Mouse (Mus musculus): ENCODE measurements around the gene Lgr4. TPM values are rescaled to one million over a fixed set of nuclear protein-coding genes. Genes with fewer than 3 reads are reported as not detected.

The Lgr4 gene
- 0.27 TPM for polyA plus RNA-seq (2017; shearing (Covaris generic))

DNA sequence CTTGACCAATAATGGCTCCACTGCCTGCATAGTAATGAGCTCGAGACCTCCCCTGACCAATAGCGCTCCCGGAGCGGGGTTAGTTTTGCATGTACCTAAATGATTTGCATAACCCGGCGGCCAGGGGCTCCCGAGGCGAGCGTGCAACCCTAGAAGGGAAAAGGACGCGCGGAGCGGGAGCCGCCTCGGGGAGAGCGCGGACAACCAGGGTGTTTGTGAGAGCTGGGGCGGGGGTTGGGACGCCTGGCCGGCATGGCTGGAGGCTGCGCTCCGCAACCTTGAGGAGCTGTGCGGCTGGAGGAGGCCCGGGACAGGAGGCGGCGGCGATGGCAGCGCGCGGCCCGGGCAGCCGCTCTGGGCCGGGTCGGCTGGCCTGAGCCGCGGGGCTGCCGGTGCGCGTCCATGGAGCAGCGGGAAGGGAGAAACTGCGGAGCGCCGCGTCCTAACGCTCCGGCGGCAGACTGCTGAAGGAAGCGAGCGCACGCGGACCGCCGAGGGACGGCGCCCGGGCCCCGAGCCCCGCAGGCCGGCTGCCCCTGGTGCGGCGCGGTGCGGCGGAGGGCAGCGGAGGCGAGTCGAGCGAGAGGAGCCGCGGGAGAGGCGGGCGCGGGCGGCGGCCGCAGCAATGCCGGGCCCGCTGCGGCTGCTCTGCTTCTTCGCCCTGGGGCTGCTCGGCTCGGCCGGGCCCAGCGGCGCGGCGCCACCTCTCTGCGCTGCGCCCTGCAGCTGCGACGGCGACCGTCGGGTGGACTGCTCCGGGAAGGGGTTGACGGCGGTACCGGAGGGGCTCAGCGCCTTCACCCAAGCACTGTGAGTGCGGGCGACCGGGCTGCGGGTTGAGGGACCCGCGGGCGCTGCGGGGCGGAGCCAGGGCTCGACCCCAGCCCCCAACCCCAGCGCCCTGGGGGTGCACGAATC, at the start of gene Lgr4:
Lgr4 (plus strand) TSS at position 152 of the 918 bp plus-strand sequence.

DNA sequence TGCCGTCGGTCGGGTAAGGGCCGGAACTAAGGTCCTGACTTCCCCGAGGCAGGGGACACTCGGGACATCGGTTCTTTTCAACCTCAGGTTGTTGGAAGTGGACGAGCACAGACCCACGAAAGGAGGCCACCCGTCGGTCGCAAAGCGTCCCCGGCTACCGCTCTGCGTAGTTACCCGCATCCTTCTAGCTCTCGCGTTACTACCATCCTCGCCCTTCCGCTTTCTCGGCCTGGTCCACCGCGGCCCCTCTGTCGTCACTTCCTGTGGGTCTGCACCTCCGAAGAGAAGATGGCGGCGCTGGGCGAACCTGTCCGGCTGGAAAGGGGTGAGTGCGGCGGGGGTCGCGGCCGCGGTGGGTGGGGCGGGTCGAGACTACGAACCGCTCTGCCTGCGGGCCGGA, 26.9 kb upstream of the Lgr4 start, which contains the start of gene Lin7c:
Lin7c (plus strand) TSS at position 257 of the 400 bp plus-strand sequence.

DNA sequence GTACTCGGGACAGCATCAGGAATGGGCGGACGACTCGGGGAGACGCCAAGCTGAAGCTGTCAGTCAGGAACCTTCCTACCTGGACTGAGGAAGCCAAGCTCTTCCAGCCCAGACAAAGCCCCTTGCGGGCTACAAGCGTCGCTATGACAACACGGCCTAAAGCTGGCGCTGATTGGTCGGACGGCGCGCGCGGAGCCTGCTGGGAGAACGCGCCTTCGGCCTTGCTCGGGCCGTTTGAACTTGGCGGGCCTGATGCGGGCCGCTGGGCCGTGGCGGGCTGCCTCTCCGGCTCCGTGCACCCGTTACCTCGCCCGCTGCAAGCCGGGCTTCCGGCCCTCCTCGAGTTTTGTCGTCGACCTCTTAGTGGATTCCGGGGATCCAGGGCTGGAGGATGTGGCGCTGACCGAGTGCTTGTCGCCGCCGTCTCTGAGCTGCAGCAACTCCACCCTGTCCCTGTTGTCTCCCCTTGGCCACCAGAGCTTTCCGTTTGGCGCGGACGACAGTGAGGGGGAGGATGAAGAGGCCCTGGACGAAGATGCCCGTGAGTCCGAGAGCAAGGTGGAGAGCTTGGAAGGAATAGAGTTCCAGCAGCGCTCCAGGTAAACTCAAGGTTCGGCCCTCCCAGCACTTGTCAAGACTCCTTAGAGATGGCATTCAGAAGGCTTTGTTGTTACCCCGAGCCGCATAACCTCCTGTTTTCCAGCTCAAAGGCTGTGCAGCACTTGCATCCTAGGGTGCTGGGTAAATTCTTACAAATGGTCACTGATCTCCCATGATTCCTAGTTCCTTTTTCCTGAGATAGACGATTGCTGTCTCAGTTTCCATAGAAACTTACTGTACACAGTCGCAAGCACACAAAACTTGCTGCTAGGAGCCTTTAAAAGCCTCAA, 100.4 kb downstream of the Lgr4 start, which contains the start of gene Ccdc34:
Ccdc34 (plus strand) TSS at position 202 of the 890 bp plus-strand sequence.

Other genes starting within 250 kb of the Lgr4 start
- not detected for gene Bdnf, start 242.9 kb upstream of the Lgr4 start, polyA plus RNA-seq (2017; shearing (Covaris generic))
- gene Lin7c, start 26.8 kb upstream of the Lgr4 start, polyA plus RNA-seq (2017; shearing (Covaris generic)), result 75.3 TPM
- 1.5 TPM for gene Ccdc34, start 100.2 kb downstream of the Lgr4 start, polyA plus RNA-seq (2017; shearing (Covaris generic))

All from naive thymus-derived CD4-positive, alpha-beta T cell, adult 5 months (primary cell).